Comparison of ENCODE assay signal across 8 mouse cellular contexts in genomic region chr17:28951831-28952799, GRCm38 (mm10). TPM values are rescaled to one million over a fixed set of nuclear protein-coding genes. Genes with fewer than 3 reads are reported as not detected.
A peak's percentile ranks its signal among the peaks of the same experiment; 100 is the strongest.
DNase-seq lines count a peak whose midpoint lies in the region; ATAC-seq and TF ChIP-seq lines count a peak whose summit lies in the region.

Kctd20 (plus strand) TSS chr17:28951950.

- TF ChIP-seq CTCF in G1E (IDR thresholded peaks at IDR 0.05; ENCODE audit: low read depth, low read length): no peak
- TF ChIP-seq CTCF in forebrain, postnatal 0 days (IDR thresholded peaks at IDR 0.05; ENCODE audit: low read depth): peak; percentile 11; the same call in 1 of the 2 replicates

- ATAC-seq in G1E (ENCODE audit: extremely low read depth, insufficient number of reproducible peaks, low FRiP score, poor library complexity, severe bottlenecking): peak; percentile 45
- ATAC-seq in forebrain, postnatal 0 days: peak; percentile 89
- ATAC-seq in lung, embryonic 15.5 days (ENCODE audit: borderline replicate concordance, extremely low read depth, low FRiP score, low TSS enrichment): peak; percentile 92

- under 1% methylated on average over 65 of the region's 80 CpGs for WGBS in forebrain, postnatal 0 days
- under 1% methylated on average over 65 of the region's 80 CpGs for WGBS in lung, embryonic 15.5 days

- peak within 1 kb of the TSS; percentile 78 for H3K4me3 ChIP-seq in G1E (ENCODE audit: low read depth, low read length)
- peak within 1 kb of the TSS; percentile 73 for H3K4me3 ChIP-seq in forebrain, postnatal 0 days (ENCODE audit: low read depth, low read length)
- H3K4me3 ChIP-seq in lung, embryonic 15.5 days: peak within 1 kb of the TSS; percentile 70

- peaks cover 6% of the 10 kb centered on the region; the same call in 1 of the 2 replicates for H3K9me3 ChIP-seq in G1E (replicated peaks)
- no peaks in the 10 kb centered on the region for H3K9me3 ChIP-seq in forebrain, postnatal 0 days (ENCODE audit: low read length)
- no peaks in the 10 kb centered on the region; the same call in 1 of the 2 replicates for H3K9me3 ChIP-seq in lung, embryonic 15.5 days

- peak within 1 kb of the TSS; percentile 97 for H3K27ac ChIP-seq in forebrain, postnatal 0 days (ENCODE audit: low read depth, low read length)
- peak within 1 kb of the TSS; percentile 95 for H3K27ac ChIP-seq in lung, embryonic 15.5 days

- H3K36me3 ChIP-seq in G1E (replicated peaks): peaks cover 23% of the 10 kb centered on the region
- no peaks in the 10 kb centered on the region for H3K36me3 ChIP-seq in forebrain, postnatal 0 days (ENCODE audit: insufficient read depth)
- H3K36me3 ChIP-seq in lung, embryonic 15.5 days: no peaks in the 10 kb centered on the region

- H3K27me3 ChIP-seq in G1E (ENCODE audit: insufficient read depth, low read length): 0 out of 2 replicates have a peak, but pooled peaks cover under 1% of the 10 kb centered on the region
- H3K27me3 ChIP-seq in forebrain, postnatal 0 days (ENCODE audit: insufficient read depth, low read length): no peaks in the 10 kb centered on the region
- H3K27me3 ChIP-seq in lung, embryonic 15.5 days: no peaks in the 10 kb centered on the region

- H3K4me2 ChIP-seq in forebrain, postnatal 0 days (ENCODE audit: low read depth): peak within 1 kb of the TSS; percentile 76
- peak within 1 kb of the TSS; percentile 76 for H3K4me2 ChIP-seq in lung, embryonic 15.5 days

- H3K4me1 ChIP-seq in G1E (ENCODE audit: insufficient read depth, low read depth, low read length): peaks cover 38% of the 10 kb centered on the region
- H3K4me1 ChIP-seq in forebrain, postnatal 0 days (ENCODE audit: insufficient read depth): peaks cover 12% of the 10 kb centered on the region
- H3K4me1 ChIP-seq in lung, embryonic 15.5 days: peaks cover 22% of the 10 kb centered on the region

- H3K9ac ChIP-seq in forebrain, postnatal 0 days: peak within 1 kb of the TSS; percentile 80
- H3K9ac ChIP-seq in lung, embryonic 15.5 days: peak within 1 kb of the TSS; percentile 90

- DNase-seq in G1E (ENCODE audit: low spot score): peak; percentile 95
- DNase-seq in cerebellum, adult 18-20 months: peak; percentile 91 to 99
- DNase-seq in forebrain, postnatal 0 days: peak; percentile 95
- peak; percentile 96 for DNase-seq in heart, postnatal 4 days
- DNase-seq in layer of hippocampus, adult 8-10 months (ENCODE audit: low spot score in 2 of 2): peak; percentile 70 to 84
- DNase-seq in ovary, adult 18-20 months (ENCODE audit: low spot score): peak; percentile 86
- peak; percentile 91 for DNase-seq in thymus, postnatal 0 days (ENCODE audit: low spot score)

RNA-seq across cellular contexts. Expression of gene Kctd20, which starts in this region (rescaled TPM):
- 47.3 and 66.3 TPM in 2 replicates for total RNA-seq in G1E (2014; fragmentation: Nextera tagmentation)
- 42.7 and 51.0 TPM in 2 replicates for total RNA-seq in G1E (2017)
- 91.6 and 123 TPM in 2 replicates for polyA plus RNA-seq in G1E (2012)
- 69.2 and 77.3 TPM in 2 replicates for total RNA-seq in forebrain, postnatal 0 days (2014; rRNA removed)
- polyA plus RNA-seq in forebrain, postnatal 0 days (2015; fragmentation: Nextera tagmentation; extraction: Ambion mirVana): 63.4 and 72.9 TPM in 2 replicates
- 10 to 100 TPM; 63.1 to 65.3 TPM for total RNA-seq in heart, postnatal 4 days (2021)
- 10 to 100 TPM; 56.0 to 80.0 (median 62.1) TPM for total RNA-seq in layer of hippocampus, adult 8-10 months (2022)
- 83.4 and 85.2 TPM in 2 replicates for polyA plus RNA-seq in lung, embryonic 15.5 days (2015; fragmentation: Nextera tagmentation; extraction: Ambion mirVana)
- polyA plus RNA-seq in thymus, postnatal 0 days (2015; fragmentation: Nextera tagmentation; extraction: Ambion mirVana): 64.7 and 65.8 TPM in 2 replicates

Comparison
In these comparisons a context has a peak if more than half of its experiments do, and no peak if none do; other contexts are left out.
1. Peak in every context shown above with its lines: DNase-seq, ATAC-seq, H3K4me3 ChIP-seq and H3K27ac ChIP-seq.